Mouse (Mus musculus): ENCODE results near the gene Sp1.

The Sp1 gene

DNA sequence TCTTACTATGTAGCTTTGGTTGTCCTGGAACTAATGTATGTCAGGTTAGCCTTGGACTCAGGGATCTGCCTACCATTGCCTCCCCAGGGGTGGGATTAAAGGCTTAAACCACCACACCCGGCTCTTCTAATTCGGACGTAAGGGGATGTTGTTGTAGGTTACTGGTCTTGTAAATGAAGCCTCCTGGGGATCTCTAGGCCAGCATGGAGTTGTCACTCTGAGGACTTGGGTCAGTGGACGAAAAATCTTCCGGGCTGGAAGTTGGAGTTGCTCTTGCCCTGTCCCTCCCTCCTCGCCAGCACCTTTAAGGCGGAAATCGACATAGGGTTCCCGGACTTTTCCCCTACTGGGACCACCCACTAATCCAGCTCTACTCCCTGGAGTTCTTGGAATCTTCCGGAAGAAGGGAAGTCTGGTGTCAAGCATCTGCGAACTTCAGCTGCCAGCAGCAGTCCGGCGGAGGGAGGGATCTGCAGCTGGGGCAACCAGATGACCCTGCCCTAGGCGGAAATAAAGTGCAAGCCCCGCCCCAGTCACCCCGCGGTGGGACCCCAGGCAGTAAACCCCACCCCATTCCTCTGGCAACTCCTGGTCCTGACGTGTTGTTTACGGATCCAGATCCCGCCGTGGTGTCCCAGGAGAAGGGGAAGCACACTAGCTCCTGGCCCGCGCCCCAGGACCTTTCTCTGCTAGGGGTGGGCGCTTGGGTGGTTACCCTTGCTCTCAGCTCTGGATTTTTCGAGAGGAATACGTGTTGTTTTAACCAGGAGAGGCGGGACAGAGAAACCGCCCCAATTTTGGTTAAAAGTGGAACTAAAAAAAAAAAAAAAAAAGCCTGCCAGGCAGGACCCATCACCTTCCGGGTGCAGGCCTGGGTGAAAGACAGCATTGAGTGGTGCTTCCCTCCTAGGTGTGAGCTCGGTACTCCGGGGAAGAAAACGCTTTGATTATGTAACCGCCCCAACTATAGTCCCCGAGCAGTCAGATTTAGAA lies 6.4 kb upstream of the Sp1 start:
- ATAC-seq (ENCODE audit: insufficient number of reproducible peaks, low FRiP score, low TSS enrichment), result no peak

DNA sequence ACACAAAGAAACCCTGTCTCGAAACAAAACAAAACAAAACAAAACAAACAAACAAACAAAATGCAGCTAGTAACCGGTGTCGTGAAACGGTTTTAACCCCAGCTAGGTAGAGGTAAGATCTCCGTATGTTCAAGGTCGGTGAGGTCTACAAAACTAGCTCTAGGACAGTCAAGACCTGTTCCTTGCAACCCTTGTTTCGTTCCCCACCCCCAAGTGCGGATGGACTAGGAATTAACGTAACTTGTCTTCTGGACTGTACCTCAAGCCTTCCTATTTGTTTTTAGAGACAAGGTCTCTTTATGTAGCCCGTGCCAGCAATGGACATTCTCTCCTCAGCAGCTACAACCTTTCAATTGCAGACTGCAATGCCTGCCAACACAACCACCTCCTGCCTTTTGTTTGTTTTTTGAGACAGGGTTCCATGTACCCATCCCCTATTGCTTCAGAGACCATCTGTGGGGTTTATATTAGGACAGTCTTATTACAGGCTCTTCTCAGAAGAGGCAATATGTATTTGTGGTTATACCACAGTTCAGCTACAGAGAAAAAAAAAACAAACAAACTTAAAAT lies 5.4 kb upstream of the Sp1 start:
- no peak for ATAC-seq (ENCODE audit: insufficient number of reproducible peaks, low FRiP score, low TSS enrichment)

DNA sequence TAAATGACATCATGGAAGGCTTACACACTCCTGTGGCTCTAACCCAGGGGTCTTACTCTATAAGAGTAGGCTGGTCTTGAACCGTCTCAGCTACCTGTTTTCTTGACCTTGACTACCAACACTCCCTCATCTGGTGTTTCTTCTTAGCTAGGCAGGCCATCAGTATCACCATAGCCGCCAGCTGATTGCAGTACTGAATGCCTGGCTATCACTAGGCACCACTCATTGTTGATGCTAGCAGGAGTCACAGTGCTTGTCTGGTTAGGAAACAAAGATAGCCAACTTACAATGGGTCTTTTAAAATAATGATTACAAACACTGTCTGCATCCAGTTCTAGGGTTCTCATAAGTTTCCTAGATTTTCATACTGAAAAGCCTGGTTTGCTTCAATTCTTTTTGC lies 4.7 kb upstream of the Sp1 start:
- ATAC-seq (ENCODE audit: insufficient number of reproducible peaks, low FRiP score, low TSS enrichment), result no peak

DNA sequence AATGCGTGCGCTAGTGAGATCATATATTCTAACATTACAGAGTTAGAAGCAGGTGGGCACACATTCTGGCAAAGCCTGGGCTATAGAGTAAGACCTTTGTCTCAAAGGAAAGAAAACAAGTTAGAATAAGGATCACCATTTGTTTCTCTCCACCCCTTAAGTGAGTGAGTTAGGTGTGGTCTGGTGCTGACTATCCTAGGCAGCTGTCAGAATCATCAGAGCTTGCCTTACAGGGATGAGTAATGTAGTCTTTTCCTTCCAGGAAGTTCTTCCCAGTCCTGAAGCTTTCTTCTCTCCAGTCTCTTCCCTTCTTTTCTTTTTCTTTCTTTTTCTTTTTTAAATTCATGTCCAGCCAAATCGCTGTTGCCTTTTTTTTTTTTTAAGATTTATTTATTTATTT lies 3.7 kb upstream of the Sp1 start:
- no peak for ATAC-seq (ENCODE audit: insufficient number of reproducible peaks, low FRiP score, low TSS enrichment)

DNA sequence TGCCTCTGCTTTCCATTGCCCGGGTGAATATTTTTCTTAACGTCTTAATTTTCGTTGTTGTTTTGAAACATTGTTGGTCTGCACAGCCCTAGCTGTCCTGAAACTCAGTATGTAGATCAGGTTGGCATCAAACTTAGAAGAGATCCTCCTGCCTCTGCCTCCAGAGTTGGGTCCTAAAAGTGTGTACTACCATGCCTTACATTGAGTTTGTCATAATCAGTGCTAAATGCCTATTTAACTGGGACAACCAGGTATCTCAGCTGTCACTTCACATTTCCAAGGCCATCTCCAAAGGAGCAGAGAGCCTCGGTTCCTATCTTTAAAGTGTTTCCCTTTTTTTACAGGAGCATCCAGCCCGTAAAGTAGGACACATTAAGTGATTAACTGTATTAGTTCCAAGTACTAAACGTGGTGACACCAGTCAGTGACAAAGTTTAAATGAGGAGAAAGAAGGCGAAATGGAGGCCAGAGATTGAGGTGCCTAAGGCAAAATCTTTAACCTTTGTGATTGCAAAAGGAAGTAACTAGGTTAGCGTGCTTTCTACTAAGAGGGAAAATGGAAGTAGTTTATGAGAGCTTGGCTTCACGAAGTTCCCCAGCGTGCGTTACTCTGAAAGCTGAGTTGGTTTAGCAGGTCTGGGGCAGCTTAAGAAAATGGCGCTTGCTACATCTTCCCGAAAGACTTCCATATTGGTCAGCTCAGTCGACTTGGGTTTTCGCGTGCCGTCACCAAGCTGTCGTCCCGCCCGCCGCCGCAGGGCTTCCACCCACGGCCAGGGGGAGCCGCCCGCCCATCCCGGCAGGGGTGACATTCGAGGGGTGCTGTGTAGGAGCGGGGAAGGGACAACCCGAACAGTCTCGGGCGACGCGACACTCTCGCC lies 1.1 kb upstream of the Sp1 start:
- no peak; the same call in 1 of the 2 replicates for ATAC-seq (ENCODE audit: insufficient number of reproducible peaks, low FRiP score, low TSS enrichment)

DNA sequence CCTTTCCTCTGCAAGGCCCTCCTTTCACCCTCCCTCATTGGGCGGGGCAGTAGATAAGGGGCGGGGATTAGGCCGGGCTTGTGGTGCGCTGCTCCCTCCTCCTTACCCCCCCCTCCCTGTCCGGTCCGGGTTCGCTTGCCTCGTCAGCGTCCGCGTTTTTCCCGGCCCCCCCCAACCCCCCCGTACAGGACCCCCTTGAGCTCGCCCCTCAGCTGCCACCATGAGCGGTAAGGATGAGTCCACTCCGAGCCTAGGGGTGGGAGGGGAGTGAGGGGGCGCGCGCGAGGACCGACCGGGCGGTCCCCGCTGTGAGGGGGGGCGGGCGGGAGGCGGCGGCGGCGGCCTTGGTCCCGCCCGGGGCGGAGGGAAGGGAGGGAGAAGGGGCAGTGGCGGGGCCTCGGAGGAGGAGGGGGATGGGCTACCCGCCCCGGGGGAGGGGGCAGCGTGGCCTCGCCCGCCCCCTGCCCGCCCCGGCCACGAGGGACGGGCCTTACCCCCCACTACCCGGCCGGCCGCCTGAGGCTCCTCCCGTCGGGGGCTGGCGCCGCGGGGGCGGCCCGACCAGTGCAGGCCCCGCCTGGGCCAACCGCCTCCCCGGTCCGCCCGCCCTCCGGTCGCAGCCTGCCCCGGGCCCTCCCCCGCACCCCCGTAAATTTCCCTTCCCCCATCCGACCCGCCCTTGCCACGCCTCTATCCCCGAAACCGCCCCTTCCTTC lies 411 bp downstream of the Sp1 start:
- no peak for ATAC-seq (ENCODE audit: insufficient number of reproducible peaks, low FRiP score, low TSS enrichment)

DNA sequence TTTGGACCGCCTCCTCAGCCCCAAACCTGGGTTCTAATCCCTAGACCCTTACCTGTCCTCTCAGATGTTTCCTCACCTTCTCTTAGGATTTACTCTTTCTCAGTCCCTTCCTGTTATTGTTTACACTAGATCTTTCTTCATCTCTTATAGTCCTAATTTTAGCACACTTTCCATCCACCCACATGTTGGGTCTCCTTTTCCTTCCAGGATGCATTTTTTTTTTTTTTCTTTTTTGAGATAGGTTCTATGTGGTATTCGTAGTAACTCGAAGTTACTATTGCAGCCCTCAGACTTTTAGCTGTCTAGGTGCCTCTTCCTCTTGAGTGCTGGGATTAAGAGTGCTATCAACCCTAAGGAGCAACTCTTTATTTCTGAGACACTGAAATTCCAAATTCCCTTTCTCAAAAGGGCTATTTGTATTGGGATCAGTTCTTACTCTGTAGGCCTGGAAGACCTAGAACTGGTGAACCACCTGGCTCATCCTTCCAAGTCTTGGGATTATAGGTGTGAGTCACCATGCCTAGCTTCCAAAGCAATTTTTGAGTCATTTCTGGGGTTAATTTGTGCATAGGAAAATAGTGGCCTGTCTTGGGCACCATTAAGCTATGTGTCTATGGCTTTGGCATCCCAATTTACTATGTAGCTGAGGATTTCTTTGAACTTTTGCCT lies 1.1 kb downstream of the Sp1 start:
- no peak for ATAC-seq (ENCODE audit: insufficient number of reproducible peaks, low FRiP score, low TSS enrichment)

DNA sequence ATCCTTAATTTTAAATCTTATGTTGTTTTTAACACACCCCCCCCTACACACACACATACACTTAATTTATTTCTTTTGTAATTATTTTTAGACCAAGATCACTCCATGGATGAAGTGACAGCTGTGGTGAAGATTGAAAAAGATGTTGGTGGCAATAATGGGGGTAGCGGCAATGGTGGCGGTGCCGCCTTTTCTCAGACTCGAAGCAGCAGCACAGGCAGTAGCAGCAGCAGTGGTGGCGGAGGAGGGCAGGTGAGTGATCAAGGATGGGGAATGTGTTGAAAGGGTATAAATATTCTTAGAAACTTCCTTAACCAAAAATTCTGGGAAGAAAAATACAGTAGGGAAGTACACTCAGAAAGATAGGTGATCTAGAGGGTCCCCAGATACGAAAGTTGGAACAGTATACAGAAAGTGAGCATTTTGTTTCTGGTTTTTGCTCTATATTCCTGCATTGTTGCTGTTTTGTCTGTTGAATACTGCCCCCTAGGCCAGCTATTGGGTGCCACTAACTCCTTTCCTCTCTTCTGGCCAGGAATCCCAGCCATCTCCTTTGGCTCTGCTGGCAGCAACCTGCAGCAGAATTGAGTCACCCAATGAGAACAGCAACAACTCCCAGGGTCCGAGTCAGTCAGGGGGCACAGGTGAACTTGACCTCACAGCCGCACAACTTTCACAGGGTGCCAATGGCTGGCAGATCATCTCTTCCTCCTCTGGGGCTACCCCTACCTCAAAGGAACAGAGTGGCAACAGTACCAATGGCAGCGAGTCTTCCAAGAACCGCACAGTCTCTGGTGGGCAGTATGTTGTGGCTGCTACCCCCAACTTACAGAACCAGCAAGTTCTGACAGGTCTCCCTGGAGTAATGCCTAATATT lies 2.0 kb downstream of the Sp1 start:
- no peak for ATAC-seq (ENCODE audit: insufficient number of reproducible peaks, low FRiP score, low TSS enrichment)

DNA sequence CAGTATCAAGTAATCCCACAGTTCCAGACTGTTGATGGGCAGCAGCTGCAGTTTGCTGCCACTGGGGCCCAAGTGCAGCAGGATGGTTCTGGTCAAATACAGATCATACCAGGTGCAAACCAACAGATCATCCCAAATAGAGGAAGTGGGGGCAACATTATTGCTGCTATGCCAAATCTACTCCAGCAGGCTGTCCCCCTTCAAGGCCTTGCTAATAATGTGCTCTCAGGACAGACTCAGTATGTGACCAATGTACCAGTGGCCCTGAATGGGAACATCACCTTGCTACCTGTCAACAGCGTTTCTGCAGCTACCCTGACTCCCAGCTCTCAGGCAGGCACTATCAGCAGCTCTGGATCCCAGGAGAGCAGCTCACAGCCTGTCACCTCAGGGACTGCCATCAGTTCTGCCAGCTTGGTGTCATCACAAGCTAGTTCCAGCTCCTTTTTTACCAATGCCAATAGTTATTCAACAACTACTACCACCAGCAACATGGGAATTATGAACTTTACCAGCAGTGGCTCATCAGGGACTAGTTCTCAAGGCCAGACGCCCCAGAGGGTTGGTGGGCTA lies 2.7 kb downstream of the Sp1 start:
- ATAC-seq (ENCODE audit: insufficient number of reproducible peaks, low FRiP score, low TSS enrichment), result no peak

DNA sequence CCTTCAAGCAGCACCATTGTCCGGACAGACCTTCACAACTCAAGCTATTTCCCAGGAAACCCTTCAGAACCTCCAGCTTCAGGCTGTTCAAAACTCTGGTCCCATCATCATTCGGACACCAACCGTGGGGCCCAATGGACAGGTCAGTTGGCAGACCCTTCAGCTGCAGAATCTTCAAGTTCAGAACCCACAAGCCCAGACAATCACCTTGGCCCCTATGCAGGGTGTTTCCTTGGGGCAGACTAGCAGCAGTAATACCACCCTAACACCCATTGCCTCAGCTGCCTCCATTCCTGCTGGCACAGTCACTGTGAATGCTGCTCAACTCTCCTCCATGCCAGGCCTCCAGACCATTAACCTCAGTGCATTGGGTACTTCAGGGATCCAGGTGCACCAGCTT lies 3.3 kb downstream of the Sp1 start:
- no peak for ATAC-seq (ENCODE audit: insufficient number of reproducible peaks, low FRiP score, low TSS enrichment)

DNA sequence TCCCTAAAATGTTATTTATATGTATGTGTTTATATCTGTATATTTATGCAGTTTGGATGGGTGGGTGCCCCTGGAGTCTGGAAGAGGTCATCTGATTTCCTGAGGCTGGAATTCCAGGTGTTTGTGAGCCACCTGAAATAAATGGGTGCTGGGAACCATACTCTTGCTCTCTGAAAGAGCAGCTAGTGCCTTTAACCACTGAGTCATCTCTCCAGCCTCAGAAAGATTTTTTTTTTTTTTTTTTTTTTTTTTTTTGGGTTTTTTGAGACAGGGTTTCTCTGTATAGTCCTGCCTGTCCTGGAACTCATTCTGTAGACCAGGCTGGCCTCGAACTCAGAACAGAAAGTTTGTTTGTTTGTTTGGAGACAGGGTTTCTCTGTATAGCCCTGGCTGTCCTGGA lies 5.1 kb downstream of the Sp1 start:
- ATAC-seq (ENCODE audit: insufficient number of reproducible peaks, low FRiP score, low TSS enrichment), result no peak

DNA sequence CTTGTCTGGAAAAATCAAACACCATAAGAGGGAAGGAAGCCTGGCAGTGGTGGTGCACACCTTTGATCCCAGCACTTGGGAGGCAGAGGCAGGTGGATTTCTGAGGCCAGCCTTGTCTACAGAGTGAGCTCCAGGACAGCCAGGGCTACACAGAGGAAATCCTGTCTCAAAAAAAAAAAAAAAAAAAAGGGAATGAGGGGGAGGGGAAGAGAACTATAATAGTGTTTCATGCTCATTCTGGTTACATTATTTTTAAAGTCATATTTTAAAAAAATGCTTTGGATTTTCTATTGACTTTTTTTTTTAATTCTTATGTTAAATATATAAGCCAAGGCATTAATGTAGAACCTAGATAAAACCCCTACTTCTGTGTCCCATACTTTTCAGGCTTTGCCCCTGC lies 7.7 kb downstream of the Sp1 start:
- ATAC-seq (ENCODE audit: insufficient number of reproducible peaks, low FRiP score, low TSS enrichment), result no peak

DNA sequence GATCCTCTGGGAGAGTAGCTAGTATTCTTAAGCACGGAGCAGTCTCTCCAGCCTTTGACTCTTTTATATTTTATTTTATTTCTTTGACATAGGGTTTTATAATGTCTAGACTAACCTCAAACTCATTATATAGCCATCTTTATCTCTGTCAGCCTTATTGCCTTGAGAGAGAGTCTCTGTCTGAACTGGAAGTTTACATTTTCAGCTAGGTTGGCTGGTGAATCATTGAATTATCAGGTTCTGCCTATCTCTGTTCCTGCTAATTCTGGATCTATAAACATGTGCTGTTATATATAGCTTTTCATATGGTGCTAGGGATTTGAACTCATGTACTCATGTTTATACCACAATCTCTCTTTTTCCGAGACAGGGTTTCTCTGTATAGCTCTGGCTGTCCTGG lies 11.6 kb downstream of the Sp1 start:
- ATAC-seq (ENCODE audit: insufficient number of reproducible peaks, low FRiP score, low TSS enrichment), result no peak

DNA sequence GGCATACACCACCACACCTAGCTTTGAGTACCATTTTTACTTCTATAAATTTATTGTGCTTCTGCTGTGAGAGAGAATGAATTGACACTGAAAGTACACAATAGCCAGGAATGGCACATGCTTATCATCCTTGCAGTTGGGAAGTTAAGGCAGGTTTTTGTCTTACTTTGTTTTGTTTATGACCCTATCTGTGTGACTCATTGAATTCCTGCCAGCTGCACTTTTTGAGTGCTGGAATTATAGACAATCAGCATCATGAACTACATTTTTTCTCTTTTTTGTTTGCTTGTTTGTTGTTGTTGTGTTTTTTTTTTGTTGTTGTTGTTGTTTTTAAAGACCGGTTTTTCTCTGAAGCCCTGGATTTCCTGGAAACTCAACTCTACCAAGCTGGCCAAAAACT lies 15.0 kb downstream of the Sp1 start:
- ATAC-seq (ENCODE audit: insufficient number of reproducible peaks, low FRiP score, low TSS enrichment), result no peak

DNA sequence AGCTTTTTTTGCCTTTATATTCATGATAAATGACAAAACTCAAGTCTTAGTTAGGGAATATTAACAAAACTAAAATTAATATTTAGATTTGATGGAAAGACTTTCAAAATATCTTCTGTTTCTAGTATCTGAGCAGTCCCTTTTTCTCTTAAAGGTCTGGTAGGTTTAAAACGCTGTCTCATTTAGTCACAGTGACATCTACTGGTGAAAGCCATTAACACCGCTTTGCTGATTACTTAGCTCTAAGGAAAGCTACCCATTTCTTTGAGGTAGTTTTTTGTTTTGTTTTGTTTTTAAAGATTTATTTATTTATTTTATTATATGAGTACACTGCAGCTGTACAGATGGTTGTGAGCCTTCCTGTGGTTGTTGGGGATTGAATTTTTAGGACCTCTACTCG lies 15.5 kb downstream of the Sp1 start:
- no peak for ATAC-seq (ENCODE audit: insufficient number of reproducible peaks, low FRiP score, low TSS enrichment)

DNA sequence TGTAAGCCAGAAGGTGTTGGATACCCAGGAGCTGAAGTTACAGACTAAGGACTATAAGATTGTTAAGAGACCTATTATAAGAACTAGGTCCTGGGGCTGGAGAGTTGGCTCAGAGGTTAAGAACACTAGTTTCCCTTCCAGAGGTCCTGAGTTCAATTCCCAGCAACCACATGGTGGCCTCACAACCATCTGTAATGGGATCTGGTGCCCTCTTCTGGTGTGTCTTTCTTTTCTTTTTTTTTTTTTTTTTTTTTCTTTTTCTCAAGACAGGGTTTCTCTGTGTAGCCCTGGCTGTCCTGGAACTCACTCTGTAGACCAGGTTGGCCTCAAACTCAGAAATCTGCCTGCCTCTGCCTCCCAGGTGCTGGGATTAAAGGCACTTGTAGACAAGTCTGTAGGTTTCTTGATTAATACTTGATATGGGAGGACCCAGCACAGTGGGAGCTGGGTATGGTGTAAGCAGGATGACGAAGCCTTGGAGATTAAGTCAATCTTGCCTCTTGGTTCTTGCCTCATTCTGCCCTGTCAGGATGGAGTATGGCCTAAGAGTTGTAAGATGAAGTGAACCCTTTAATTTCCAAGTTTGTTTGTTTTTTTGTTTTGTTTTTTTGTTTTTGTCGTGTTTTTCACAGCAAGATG lies 17.8 kb downstream of the Sp1 start:
- ATAC-seq (ENCODE audit: insufficient number of reproducible peaks, low FRiP score, low TSS enrichment), result no peak

DNA sequence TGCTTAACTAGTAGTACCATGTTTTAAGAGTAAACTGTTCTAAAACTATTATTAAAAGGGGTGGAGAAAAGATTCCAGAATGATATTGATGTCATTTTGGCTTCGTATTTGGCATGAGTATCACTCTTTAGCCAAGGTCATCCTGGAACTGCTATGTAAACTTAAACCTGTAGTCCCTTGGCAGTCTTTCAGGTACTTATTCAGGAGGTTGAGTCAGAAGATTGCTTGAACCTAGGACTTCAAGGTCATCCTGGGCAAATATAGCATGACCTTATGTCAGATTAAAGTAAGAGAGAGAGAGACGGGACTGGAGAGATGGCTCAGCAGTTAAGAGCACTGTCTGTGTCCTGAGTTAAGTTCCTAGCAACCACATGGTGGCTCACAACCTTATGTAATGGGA lies 18.7 kb downstream of the Sp1 start:
- ATAC-seq (ENCODE audit: insufficient number of reproducible peaks, low FRiP score, low TSS enrichment), result no peak

DNA sequence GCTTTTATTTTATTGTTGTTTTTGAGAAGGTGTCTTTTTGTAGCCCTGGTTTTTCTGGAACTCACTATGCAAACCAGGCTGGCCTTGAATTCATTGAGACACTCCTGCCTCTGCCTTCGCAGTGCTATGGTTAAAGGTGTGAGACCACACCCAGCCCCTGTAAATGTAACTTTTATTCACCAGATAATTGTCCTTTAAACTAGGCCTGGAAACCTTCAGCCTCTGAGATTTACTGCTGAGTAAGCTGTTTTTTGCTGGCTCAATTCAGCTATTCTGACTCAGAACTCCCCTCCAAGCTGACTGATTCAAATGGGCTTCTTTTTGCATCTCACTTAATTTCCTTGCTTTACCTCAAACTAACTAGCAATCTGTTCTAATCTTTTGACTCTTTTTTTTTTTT lies 21.0 kb downstream of the Sp1 start:
- no peak for ATAC-seq (ENCODE audit: insufficient number of reproducible peaks, low FRiP score, low TSS enrichment)
